Mouse (Mus musculus) liver, embryonic 14.5 days (tissue): ENCODE measurements around the gene Rbbp8nl.

Source experiments
- CTCF ChIP-seq: IDR thresholded peaks from 2 replicates; pipeline ENCODE4 v1.5.1; 2016; ENCODE audit warnings: antibody characterized with exemption, low read depth, control low read depth
- EP300 ChIP-seq: IDR thresholded peaks from 2 replicates; pipeline ENCODE4 v1.6.1; 2016; ENCODE audit warnings: antibody characterized with exemption, low read depth

DNA sequence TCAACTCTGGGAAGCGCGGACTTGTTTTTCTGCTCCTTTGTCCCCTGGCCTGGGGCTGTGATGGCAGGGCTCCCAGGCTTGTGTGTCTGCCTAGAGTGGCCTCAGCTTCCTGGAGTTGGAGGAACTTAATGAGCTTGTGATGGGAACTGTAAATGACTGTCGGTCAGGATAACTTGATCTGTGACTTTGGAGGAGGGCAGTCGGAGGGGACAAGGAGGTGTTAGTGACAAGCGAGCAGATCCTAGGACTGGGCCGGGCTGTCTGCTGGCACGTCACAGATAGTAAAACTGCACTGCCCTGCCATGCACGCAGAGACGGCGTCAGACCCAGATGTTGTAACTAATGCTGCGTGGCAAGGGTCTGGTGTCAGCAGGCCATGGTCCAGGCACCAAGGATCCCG, 13.8 kb upstream of the Rbbp8nl start:
- no peak for TF ChIP-seq CTCF
- no peak for TF ChIP-seq EP300
